Mouse (Mus musculus) heart, postnatal 0 days (tissue): ENCODE results near the gene Bmf.

ENCODE experiments used
- CTCF ChIP-seq: IDR thresholded peaks from 2 replicates; pipeline ENCODE4 v1.5.1; 2016; ENCODE audit warnings: antibody characterized with exemption, control low read depth, low read depth
- EP300 ChIP-seq: IDR thresholded peaks from 2 replicates; pipeline ENCODE4 v1.6.1; 2016; ENCODE audit warnings: antibody characterized with exemption, low read depth

- TF ChIP-seq CTCF (no peak; the same call in 1 of the 2 replicates), EP300 (no peak)
These were observed 61.7 kb downstream of the Bmf start for GRCm38 (mm10) chr2:118487806-118488205.
